In the genomic region with DNA sequence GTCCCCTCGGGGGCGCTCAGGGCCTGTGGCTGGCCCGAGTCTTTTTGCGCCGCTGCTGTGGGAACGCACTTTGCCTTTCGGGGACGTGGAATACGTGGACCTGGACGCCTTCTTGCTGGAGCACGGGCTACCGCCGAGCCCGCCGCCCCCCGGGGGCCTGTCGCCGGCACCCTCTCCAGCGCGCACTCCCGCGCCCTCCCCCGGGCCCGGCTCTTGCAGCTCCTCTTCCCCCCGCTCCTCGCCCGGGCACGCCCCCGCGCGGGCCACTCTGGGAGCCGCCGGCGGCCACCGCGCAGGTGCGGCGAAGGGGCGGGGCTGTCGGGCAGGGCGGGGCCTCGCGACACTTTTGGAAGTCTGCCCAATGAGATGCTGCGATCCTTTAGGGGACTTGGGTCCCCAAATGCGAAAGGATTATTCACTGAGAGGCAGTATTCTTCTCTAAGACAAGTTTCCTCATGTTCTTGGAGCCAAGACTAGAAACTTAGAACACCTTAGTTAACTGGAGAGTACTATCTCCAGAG, we compare ENCODE assay signal across 8 mouse cellular contexts. TPM values are rescaled to one million over a fixed set of nuclear protein-coding genes. Genes with fewer than 3 reads are reported as not detected.
DNase-seq lines count a peak whose midpoint lies in the region; ATAC-seq and TF ChIP-seq lines count a peak whose summit lies in the region.

No protein-coding gene starts in this region.

- H3K9me3 ChIP-seq in embryonic facial prominence, embryonic 13.5 days: no peaks in the 10 kb centered on the region
- H3K9me3 ChIP-seq in heart, embryonic 11.5 days (replicated peaks; ENCODE audit: control insufficient read depth, low read length): no peaks in the 10 kb centered on the region
- no peaks in the 10 kb centered on the region for H3K9me3 ChIP-seq in kidney, embryonic 16.5 days (ENCODE audit: low read length)
- H3K9me3 ChIP-seq in liver, embryonic 14.5 days (ENCODE audit: control insufficient read depth, low read length): no peaks in the 10 kb centered on the region
- H3K9me3 ChIP-seq in neural tube, embryonic 12.5 days: no peaks in the 10 kb centered on the region
- H3K9me3 ChIP-seq in stomach, postnatal 0 days (ENCODE audit: control insufficient read depth, low read length): no peaks in the 10 kb centered on the region

- ATAC-seq in embryonic facial prominence, embryonic 13.5 days (ENCODE audit: insufficient number of reproducible peaks, insufficient read depth, low FRiP score, low TSS enrichment, low read depth): 0 out of 2 replicates have a peak, but pooled peaks have one; percentile 10
- ATAC-seq in heart, embryonic 11.5 days (replicated peaks; ENCODE audit: insufficient number of reproducible peaks, low FRiP score, low TSS enrichment): peak; percentile 29; the same call in 1 of the 2 replicates
- ATAC-seq in kidney, embryonic 16.5 days (ENCODE audit: low FRiP score, low TSS enrichment): no peak
- ATAC-seq in liver, embryonic 14.5 days (ENCODE audit: insufficient read depth): peak; percentile 21; the same call in 1 of the 2 replicates
- ATAC-seq in neural tube, embryonic 12.5 days (ENCODE audit: low FRiP score, low read depth): no peak
- peak; percentile 13; the same call in 1 of the 2 replicates for ATAC-seq in stomach, postnatal 0 days (ENCODE audit: low FRiP score, low TSS enrichment)

- peak overlapping the region; percentile 71 for H3K4me3 ChIP-seq in embryonic facial prominence, embryonic 13.5 days
- peak overlapping the region; percentile 71 for H3K4me3 ChIP-seq in heart, embryonic 11.5 days (ENCODE audit: low read depth, low read length)
- peak overlapping the region; percentile 71 for H3K4me3 ChIP-seq in kidney, embryonic 16.5 days (ENCODE audit: low read length)
- peak overlapping the region; percentile 52 to 63 for H3K4me3 ChIP-seq in liver, embryonic 14.5 days (ENCODE audit: insufficient read depth in 1 of 2, low read depth in 2 of 2, low read length in 2 of 2)
- peak overlapping the region; percentile 48 for H3K4me3 ChIP-seq in neural tube, embryonic 12.5 days
- peak overlapping the region; percentile 65 for H3K4me3 ChIP-seq in stomach, postnatal 0 days (ENCODE audit: low read depth, low read length)

- TF ChIP-seq EP300 in liver, embryonic 14.5 days (IDR thresholded peaks at IDR 0.05; ENCODE audit: low read depth): no peak
- TF ChIP-seq EP300 in stomach, postnatal 0 days (optimal IDR thresholded peaks at IDR 0.05): no peak

- TF ChIP-seq CTCF in liver, embryonic 14.5 days (IDR thresholded peaks at IDR 0.05; ENCODE audit: low read depth): no peak
- TF ChIP-seq CTCF in stomach, postnatal 0 days (IDR thresholded peaks at IDR 0.05; ENCODE audit: low read depth): peak; percentile 17; the same call in 1 of the 2 replicates

- WGBS in embryonic facial prominence, embryonic 13.5 days: under 1% methylated on average over 43 of the region's 45 CpGs
- WGBS in heart, embryonic 11.5 days (ENCODE audit: insufficient replicate concordance): 3% methylated on average over 45 of the region's 45 CpGs
- WGBS in kidney, embryonic 16.5 days: under 1% methylated on average over 37 of the region's 45 CpGs
- 1% methylated on average over 44 of the region's 45 CpGs for WGBS in liver, embryonic 14.5 days (ENCODE audit: insufficient replicate concordance)
- under 1% methylated on average over 39 of the region's 45 CpGs for WGBS in neural tube, embryonic 12.5 days
- WGBS in stomach, postnatal 0 days: under 1% methylated on average over 40 of the region's 45 CpGs

- H3K27ac ChIP-seq in embryonic facial prominence, embryonic 13.5 days: peak overlapping the region; percentile 90
- H3K27ac ChIP-seq in heart, embryonic 11.5 days (ENCODE audit: low read depth, low read length): peak overlapping the region; percentile 77
- H3K27ac ChIP-seq in kidney, embryonic 16.5 days (ENCODE audit: low read length): peak overlapping the region; percentile 94
- H3K27ac ChIP-seq in liver, embryonic 14.5 days: no peak overlapping the region; the same call in 1 of the 2 replicates
- H3K27ac ChIP-seq in neural tube, embryonic 12.5 days: 0 out of 2 replicates have a peak overlapping the region, but pooled peaks have one; percentile 13
- peak overlapping the region; percentile 96 for H3K27ac ChIP-seq in stomach, postnatal 0 days (replicated peaks)

- no peaks in the 10 kb centered on the region for H3K27me3 ChIP-seq in embryonic facial prominence, embryonic 13.5 days
- no peaks in the 10 kb centered on the region for H3K27me3 ChIP-seq in heart, embryonic 11.5 days (ENCODE audit: control insufficient read depth, insufficient read depth, low read length)
- no peaks in the 10 kb centered on the region for H3K27me3 ChIP-seq in kidney, embryonic 16.5 days (ENCODE audit: insufficient read depth, low read length)
- no peaks in the 10 kb centered on the region; the same call in 1 of the 2 replicates for H3K27me3 ChIP-seq in liver, embryonic 14.5 days (ENCODE audit: control insufficient read depth, insufficient read depth, low read length)
- H3K27me3 ChIP-seq in neural tube, embryonic 12.5 days (replicated peaks): no peaks in the 10 kb centered on the region
- no peaks in the 10 kb centered on the region for H3K27me3 ChIP-seq in stomach, postnatal 0 days (ENCODE audit: control insufficient read depth, insufficient read depth, low read length)

- H3K9ac ChIP-seq in embryonic facial prominence, embryonic 13.5 days: peak overlapping the region; percentile 91
- peak overlapping the region; percentile 86 for H3K9ac ChIP-seq in heart, embryonic 11.5 days (ENCODE audit: low read depth, low read length)
- H3K9ac ChIP-seq in kidney, embryonic 16.5 days (replicated peaks; ENCODE audit: low read length): peak overlapping the region; percentile 89
- peak overlapping the region; percentile 56 for H3K9ac ChIP-seq in liver, embryonic 14.5 days (replicated peaks)
- peak overlapping the region; percentile 63 for H3K9ac ChIP-seq in neural tube, embryonic 12.5 days
- peak overlapping the region; percentile 91 for H3K9ac ChIP-seq in stomach, postnatal 0 days (ENCODE audit: low read length)

- peaks cover 55% of the 10 kb centered on the region for H3K4me1 ChIP-seq in embryonic facial prominence, embryonic 13.5 days
- H3K4me1 ChIP-seq in heart, embryonic 11.5 days (ENCODE audit: control insufficient read depth, insufficient read depth, low read length): peaks cover 33% of the 10 kb centered on the region
- H3K4me1 ChIP-seq in kidney, embryonic 16.5 days (ENCODE audit: insufficient read depth, low read length): peaks cover 44% of the 10 kb centered on the region
- peaks cover 29 to 32% of the 10 kb centered on the region in 2 experiments for H3K4me1 ChIP-seq in liver, embryonic 14.5 days (replicated peaks; ENCODE audit: control insufficient read depth in 2 of 2, insufficient read depth in 2 of 2, low read length in 1 of 2)
- peaks cover 66% of the 10 kb centered on the region for H3K4me1 ChIP-seq in neural tube, embryonic 12.5 days
- H3K4me1 ChIP-seq in stomach, postnatal 0 days (replicated peaks; ENCODE audit: control insufficient read depth, insufficient read depth): peaks cover 15% of the 10 kb centered on the region; the same call in 1 of the 2 replicates

- DNase-seq in layer of hippocampus, adult 11-12 months (ENCODE audit: low spot score): peak; percentile 88
- no peak for DNase-seq in layer of hippocampus, adult 9-10 months (ENCODE audit: low spot score)
- DNase-seq in liver, embryonic 14.5 days (ENCODE audit: low read depth in 3 of 3, low spot score in 3 of 3): peak; percentile 61 to 71 (median 64)
- DNase-seq in stomach, postnatal 0 days (ENCODE audit: low spot score): peak; percentile 93

- H3K4me2 ChIP-seq in embryonic facial prominence, embryonic 13.5 days: peak overlapping the region; percentile 97
- peak overlapping the region; percentile 97 for H3K4me2 ChIP-seq in heart, embryonic 11.5 days
- H3K4me2 ChIP-seq in kidney, embryonic 16.5 days (replicated peaks; ENCODE audit: low read depth, low read length): peak overlapping the region; percentile 94
- H3K4me2 ChIP-seq in liver, embryonic 14.5 days (ENCODE audit: low read depth): peak overlapping the region; percentile 78
- H3K4me2 ChIP-seq in neural tube, embryonic 12.5 days (replicated peaks): peak overlapping the region; percentile 91
- H3K4me2 ChIP-seq in stomach, postnatal 0 days (replicated peaks; ENCODE audit: low read depth): peak overlapping the region; percentile 99

- H3K36me3 ChIP-seq in embryonic facial prominence, embryonic 13.5 days: peaks cover 29% of the 10 kb centered on the region
- H3K36me3 ChIP-seq in heart, embryonic 11.5 days (ENCODE audit: control insufficient read depth, insufficient read depth, low read length): peaks cover 6% of the 10 kb centered on the region
- peaks cover 17% of the 10 kb centered on the region for H3K36me3 ChIP-seq in kidney, embryonic 16.5 days (ENCODE audit: insufficient read depth, low read length)
- H3K36me3 ChIP-seq in liver, embryonic 14.5 days (replicated peaks; ENCODE audit: control insufficient read depth, insufficient read depth, low read depth): peaks cover 7% of the 10 kb centered on the region
- peaks cover 18% of the 10 kb centered on the region for H3K36me3 ChIP-seq in neural tube, embryonic 12.5 days
- peaks cover 17% of the 10 kb centered on the region for H3K36me3 ChIP-seq in stomach, postnatal 0 days (ENCODE audit: control insufficient read depth, insufficient read depth, low read length)

RNA-seq across cellular contexts. Expression of a gene that starts 1.9 kb away (rescaled TPM):
- 7.8 and 10.2 TPM in 2 replicates for polyA plus RNA-seq in embryonic facial prominence, embryonic 13.5 days (2015; fragmentation: Nextera tagmentation; extraction: Ambion mirVana)
- 3.3 and 3.5 TPM in 2 replicates for polyA plus RNA-seq in heart, embryonic 11.5 days (2014; fragmentation: Nextera tagmentation; extraction: Ambion mirVana)
- polyA plus RNA-seq in kidney, embryonic 16.5 days (2015; fragmentation: Nextera tagmentation; extraction: Ambion mirVana): 4.1 and 4.3 TPM in 2 replicates
- polyA plus RNA-seq in liver, embryonic 14.5 days (2012; rRNA removed): 0.69 and 0.80 TPM in 2 replicates
- 0.51 and 0.54 TPM in 2 replicates for polyA plus RNA-seq in liver, embryonic 14.5 days (2014; fragmentation: Nextera tagmentation; extraction: Ambion mirVana)
- polyA plus RNA-seq in neural tube, embryonic 12.5 days (2016; fragmentation: Nextera tagmentation; extraction: Ambion mirVana): 4.1 TPM in 2 replicates
- polyA plus RNA-seq in stomach, postnatal 0 days (2015; fragmentation: Nextera tagmentation; extraction: Ambion mirVana): 8.8 and 12.6 TPM in 2 replicates

RNA-seq across cellular contexts. Expression of a gene that starts 7.1 kb away (rescaled TPM):
- 15.2 and 17.3 TPM in 2 replicates for polyA plus RNA-seq in embryonic facial prominence, embryonic 13.5 days (2015; fragmentation: Nextera tagmentation; extraction: Ambion mirVana)
- polyA plus RNA-seq in heart, embryonic 11.5 days (2014; fragmentation: Nextera tagmentation; extraction: Ambion mirVana): 3.3 and 5.5 TPM in 2 replicates
- 10.7 and 11.6 TPM in 2 replicates for polyA plus RNA-seq in kidney, embryonic 16.5 days (2015; fragmentation: Nextera tagmentation; extraction: Ambion mirVana)
- polyA plus RNA-seq in liver, embryonic 14.5 days (2012; rRNA removed): 0.23 and 0.58 TPM in 2 replicates
- polyA plus RNA-seq in liver, embryonic 14.5 days (2014; fragmentation: Nextera tagmentation; extraction: Ambion mirVana): 0.42 and 0.44 TPM in 2 replicates
- 35.5 and 36.6 TPM in 2 replicates for polyA plus RNA-seq in neural tube, embryonic 12.5 days (2016; fragmentation: Nextera tagmentation; extraction: Ambion mirVana)
- polyA plus RNA-seq in stomach, postnatal 0 days (2015; fragmentation: Nextera tagmentation; extraction: Ambion mirVana): 2.7 and 4.4 TPM in 2 replicates

RNA-seq across cellular contexts. Expression of a gene that starts 8.5 kb away (rescaled TPM):
- polyA plus RNA-seq in embryonic facial prominence, embryonic 13.5 days (2015; fragmentation: Nextera tagmentation; extraction: Ambion mirVana): 936 and 1,128 TPM in 2 replicates
- 764 and 836 TPM in 2 replicates for polyA plus RNA-seq in heart, embryonic 11.5 days (2014; fragmentation: Nextera tagmentation; extraction: Ambion mirVana)
- 1,042 and 1,047 TPM in 2 replicates for polyA plus RNA-seq in kidney, embryonic 16.5 days (2015; fragmentation: Nextera tagmentation; extraction: Ambion mirVana)
- polyA plus RNA-seq in liver, embryonic 14.5 days (2012; rRNA removed): 499 and 605 TPM in 2 replicates
- 832 and 846 TPM in 2 replicates for polyA plus RNA-seq in liver, embryonic 14.5 days (2014; fragmentation: Nextera tagmentation; extraction: Ambion mirVana)
- 665 and 700 TPM in 2 replicates for polyA plus RNA-seq in neural tube, embryonic 12.5 days (2016; fragmentation: Nextera tagmentation; extraction: Ambion mirVana)
- polyA plus RNA-seq in stomach, postnatal 0 days (2015; fragmentation: Nextera tagmentation; extraction: Ambion mirVana): 893 and 919 TPM in 2 replicates

RNA-seq across cellular contexts. Expression of a gene that starts 11.0 kb away (rescaled TPM):
- polyA plus RNA-seq in embryonic facial prominence, embryonic 13.5 days (2015; fragmentation: Nextera tagmentation; extraction: Ambion mirVana): 34.4 and 34.9 TPM in 2 replicates
- polyA plus RNA-seq in heart, embryonic 11.5 days (2014; fragmentation: Nextera tagmentation; extraction: Ambion mirVana): 13.2 and 17.3 TPM in 2 replicates
- polyA plus RNA-seq in kidney, embryonic 16.5 days (2015; fragmentation: Nextera tagmentation; extraction: Ambion mirVana): 36.2 and 36.7 TPM in 2 replicates
- 7.6 and 9.1 TPM in 2 replicates for polyA plus RNA-seq in liver, embryonic 14.5 days (2012; rRNA removed)
- 5.8 and 9.0 TPM in 2 replicates for polyA plus RNA-seq in liver, embryonic 14.5 days (2014; fragmentation: Nextera tagmentation; extraction: Ambion mirVana)
- 28.0 and 29.0 TPM in 2 replicates for polyA plus RNA-seq in neural tube, embryonic 12.5 days (2016; fragmentation: Nextera tagmentation; extraction: Ambion mirVana)
- polyA plus RNA-seq in stomach, postnatal 0 days (2015; fragmentation: Nextera tagmentation; extraction: Ambion mirVana): 23.6 and 24.5 TPM in 2 replicates

RNA-seq across cellular contexts. Expression of a gene that starts 12.6 kb away (rescaled TPM):
- 6.3 and 6.8 TPM in 2 replicates for polyA plus RNA-seq in embryonic facial prominence, embryonic 13.5 days (2015; fragmentation: Nextera tagmentation; extraction: Ambion mirVana)
- polyA plus RNA-seq in heart, embryonic 11.5 days (2014; fragmentation: Nextera tagmentation; extraction: Ambion mirVana): 0.24 and 0.99 TPM in 2 replicates
- polyA plus RNA-seq in kidney, embryonic 16.5 days (2015; fragmentation: Nextera tagmentation; extraction: Ambion mirVana): 0.22 and 0.24 TPM in 2 replicates
- polyA plus RNA-seq in liver, embryonic 14.5 days (2012; rRNA removed): 0.02 and 0.03 TPM in 2 replicates
- not detected in 2 replicates for polyA plus RNA-seq in liver, embryonic 14.5 days (2014; fragmentation: Nextera tagmentation; extraction: Ambion mirVana)
- polyA plus RNA-seq in neural tube, embryonic 12.5 days (2016; fragmentation: Nextera tagmentation; extraction: Ambion mirVana): 1.0 and 1.2 TPM in 2 replicates
- polyA plus RNA-seq in stomach, postnatal 0 days (2015; fragmentation: Nextera tagmentation; extraction: Ambion mirVana): 0.53 and 0.56 TPM in 2 replicates

Comparison
In these comparisons a context has a peak if more than half of its experiments do, and no peak if none do; other contexts are left out.
1. ATAC-seq: peak in embryonic facial prominence, embryonic 13.5 days (single experiment), heart, embryonic 11.5 days (single experiment), liver, embryonic 14.5 days (single experiment) and stomach, postnatal 0 days (single experiment); none in kidney, embryonic 16.5 days (single experiment) and neural tube, embryonic 12.5 days (single experiment).
2. Peak in every context shown above with its lines, with median percentiles within 50 percentile points of each other: H3K4me2 ChIP-seq, H3K4me3 ChIP-seq and H3K9ac ChIP-seq.